Mouse (Mus musculus) cortical plate, adult 2 months (tissue): Measurements from ENCODE around the gene Rnf224.

Experiments
- CTCF ChIP-seq: fragments of 200-500 bp; IDR thresholded peaks from 2 replicates; pipeline ENCODE4 v1.5.1; 2011; ENCODE audit warnings: mild to moderate bottlenecking, control low read depth, low read length; ENCODE audit not compliant: insufficient read depth; ENCODE audit errors: extremely low read depth
- POLR2A ChIP-seq: fragments of 200-500 bp; IDR thresholded peaks from 2 replicates; pipeline ENCODE4 v1.6.1; 2011; ENCODE audit warnings: mild to moderate bottlenecking, low read length, control low read depth; ENCODE audit not compliant: insufficient read depth; ENCODE audit errors: extremely low read depth

DNA sequence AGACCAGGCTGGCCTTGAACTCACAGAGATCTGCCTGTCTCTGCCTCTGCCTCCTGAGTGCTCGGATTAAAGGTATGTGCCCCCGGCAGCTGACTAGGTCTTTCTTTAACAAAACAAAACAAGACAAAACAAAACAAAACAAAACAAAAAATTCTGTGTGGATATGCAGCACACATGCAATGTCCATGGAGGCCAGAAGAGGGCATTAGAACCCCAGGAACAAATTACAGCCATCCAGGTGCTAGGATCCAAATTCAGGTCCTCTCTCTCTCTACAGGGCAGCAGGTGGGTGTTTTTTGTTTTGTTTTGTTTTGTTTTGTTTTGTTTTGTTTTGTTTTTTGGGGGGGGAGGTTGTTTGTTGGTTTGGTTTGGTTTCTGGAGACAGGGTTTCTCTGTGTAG is 22.3 kb upstream of the Rnf224 start:
- TF ChIP-seq POLR2A (no peak), CTCF (peak; percentile 27; the same call in 1 of the 2 replicates)
